Comparison of ENCODE assay signal across 23 mouse cellular contexts in the genomic region with DNA sequence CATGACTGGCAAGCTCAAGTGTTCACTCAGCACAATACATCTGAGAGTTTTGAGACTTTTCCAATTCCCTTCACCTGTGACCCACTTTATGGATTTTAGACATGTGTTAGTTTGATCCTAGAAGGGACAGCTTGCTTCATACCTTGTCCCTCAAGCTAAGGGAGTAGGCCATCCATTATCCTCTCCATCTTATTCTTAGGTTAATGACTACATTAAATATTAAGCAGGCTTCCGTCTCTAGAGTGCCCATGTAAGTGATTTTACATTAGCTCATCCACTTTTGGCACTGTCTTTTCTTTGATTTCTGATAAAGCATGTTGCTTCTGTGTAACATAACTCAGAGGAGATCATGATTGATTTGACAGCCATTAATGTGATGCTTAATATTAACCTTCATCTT.
"Had no signal": no experiment of that assay in that cellular context is flagged by ENCODE, and none has a peak within 500 bp of the region (broad histone marks: within the 10 kb centered on the region; RNA-seq: fewer than 3 reads in every experiment).

No protein-coding gene starts in this region.

- H3K4me1 ChIP-seq: heart, embryonic 10.5 days; heart, embryonic 12.5 days; hindbrain, embryonic 10.5 days; hindbrain, embryonic 12.5 days; intestine, embryonic 15.5 days; kidney, embryonic 15.5 days; limb, embryonic 10.5 days; limb, embryonic 12.5 days had no signal

- H3K27ac ChIP-seq: gastrocnemius, adult 2 months; heart, embryonic 10.5 days; hindbrain, embryonic 10.5 days; hindbrain, embryonic 12.5 days; intestine, embryonic 15.5 days; kidney, embryonic 15.5 days; layer of hippocampus, adult 2 months; left cerebral cortex, adult 2 months; limb, embryonic 10.5 days; limb, embryonic 12.5 days had no signal

- H3K9me3 ChIP-seq: heart, embryonic 10.5 days; heart, embryonic 12.5 days; hindbrain, embryonic 10.5 days; hindbrain, embryonic 12.5 days; intestine, embryonic 15.5 days; kidney, embryonic 15.5 days; limb, embryonic 10.5 days; limb, embryonic 12.5 days had no signal

- H3K4me3 ChIP-seq: gastrocnemius, adult 2 months; heart, embryonic 10.5 days; heart, embryonic 12.5 days; hindbrain, embryonic 10.5 days; hindbrain, embryonic 12.5 days; intestine, embryonic 15.5 days; kidney, embryonic 15.5 days; layer of hippocampus, adult 2 months; left cerebral cortex, adult 2 months; limb, embryonic 10.5 days; limb, embryonic 12.5 days had no signal

- H3K36me3 ChIP-seq: heart, embryonic 10.5 days; heart, embryonic 12.5 days; hindbrain, embryonic 10.5 days; hindbrain, embryonic 12.5 days; intestine, embryonic 15.5 days; kidney, embryonic 15.5 days; limb, embryonic 10.5 days; limb, embryonic 12.5 days had no signal

- ATAC-seq: hindbrain, embryonic 16.5 days; inflammation-experienced regulatory T-cells, adult 6 months; intestine, embryonic 15.5 days; intestine, postnatal 0 days had no signal

- H3K9ac ChIP-seq: heart, embryonic 12.5 days; hindbrain, embryonic 12.5 days; intestine, embryonic 15.5 days; kidney, embryonic 15.5 days; limb, embryonic 12.5 days had no signal

- H3K4me2 ChIP-seq: heart, embryonic 12.5 days; hindbrain, embryonic 12.5 days; intestine, embryonic 15.5 days; kidney, embryonic 15.5 days; limb, embryonic 12.5 days had no signal

- H3K27me3 ChIP-seq: heart, embryonic 12.5 days; hindbrain, embryonic 12.5 days; intestine, embryonic 15.5 days; kidney, embryonic 15.5 days; limb, embryonic 12.5 days had no signal

- DNase-seq: gastrocnemius, adult 2 months; gastrocnemius, postnatal 10 days; gastrocnemius, postnatal 25 days; heart, postnatal 10 days; heart, postnatal 4 days; kidney, adult 18-20 months; kidney, adult 8-10 months; kidney, postnatal 10 days; kidney, postnatal 25 days; kidney, postnatal 4 days had no signal
